Mouse (Mus musculus) telencephalon, adult 2 months (tissue): ENCODE measurements around the gene Nt5c2.

Experiments
- DNase-seq: peaks from one replicate; pipeline ENCODE4 v3.0.0-alpha.2; 2011; ENCODE audit warnings: low read depth, low spot score

Gene Nt5c2

GRCm38 (mm10) chr19:47014447-47015381, at the start of gene Nt5c2, which contains the start of gene Ina:
Gene Nt5c2 (minus strand): TSS chr19:47015153.
Gene Ina (plus strand): TSS chr19:47014698.
- DNase-seq = peak; percentile 71

- no peak for DNase-seq
Measured at GRCm38 (mm10) chr19:47057684-47058083, 42.7 kb upstream of the Nt5c2 start.

GRCm38 (mm10) chr19:47053471-47053870, 38.5 kb upstream of the Nt5c2 start:
- no peak for DNase-seq

GRCm38 (mm10) chr19:47052927-47053326, 38.0 kb upstream of the Nt5c2 start:
- no peak for DNase-seq

GRCm38 (mm10) chr19:47050271-47051032, 35.5 kb upstream of the Nt5c2 start, which contains the start of gene Pcgf6:
Gene Pcgf6 (minus strand): TSS chr19:47050906.
- DNase-seq = no peak

- no peak for DNase-seq
Measured at GRCm38 (mm10) chr19:47049840-47050239, 34.9 kb upstream of the Nt5c2 start.

- DNase-seq = no peak
Measured at GRCm38 (mm10) chr19:47049061-47049460, 34.1 kb upstream of the Nt5c2 start.

- DNase-seq = no peak
Measured at GRCm38 (mm10) chr19:47047236-47047833, 32.4 kb upstream of the Nt5c2 start.

- no peak for DNase-seq
Measured at GRCm38 (mm10) chr19:47046343-47046742, 31.4 kb upstream of the Nt5c2 start.

- no peak for DNase-seq
Measured at GRCm38 (mm10) chr19:47043608-47044007, 28.7 kb upstream of the Nt5c2 start.

GRCm38 (mm10) chr19:47040720-47041473, 25.9 kb upstream of the Nt5c2 start:
- DNase-seq = no peak

- DNase-seq = no peak
Measured at GRCm38 (mm10) chr19:47036596-47036995, 21.6 kb upstream of the Nt5c2 start.

GRCm38 (mm10) chr19:47034916-47035315, 20.0 kb upstream of the Nt5c2 start:
- DNase-seq = no peak

- DNase-seq = no peak
Measured at GRCm38 (mm10) chr19:47031770-47032169, 16.8 kb upstream of the Nt5c2 start.

GRCm38 (mm10) chr19:47029796-47030195, 14.8 kb upstream of the Nt5c2 start:
- DNase-seq = no peak

GRCm38 (mm10) chr19:47026513-47026912, 11.6 kb upstream of the Nt5c2 start:
- no peak for DNase-seq

- DNase-seq = no peak
Measured at GRCm38 (mm10) chr19:47024954-47025353, 10.0 kb upstream of the Nt5c2 start.

- DNase-seq = no peak
Measured at GRCm38 (mm10) chr19:47023546-47023945, 8.6 kb upstream of the Nt5c2 start.

- no peak for DNase-seq
Measured at GRCm38 (mm10) chr19:47022709-47023108, 7.8 kb upstream of the Nt5c2 start.

GRCm38 (mm10) chr19:47019326-47019725, 4.4 kb upstream of the Nt5c2 start:
- no peak for DNase-seq

- DNase-seq = no peak
Measured at GRCm38 (mm10) chr19:47018330-47018729, 3.4 kb upstream of the Nt5c2 start.
